Mouse (Mus musculus): ENCODE measurements at regions not wholly inside any gene's neighbourhood (a gene's known extent, or its start where the extent isn't known, plus 50 kb on each side); places are given as distances from the start of the nearest gene placed in this dataset.

GRCm38 (mm10) chr14:68973636-68974101 lies 320.4 kb downstream of the Synb start:
- DNase-seq: no peak

- DNase-seq: peak; percentile 55
These were observed 327.3 kb downstream of the Synb start for GRCm38 (mm10) chr14:68966758-68967157.

DNA sequence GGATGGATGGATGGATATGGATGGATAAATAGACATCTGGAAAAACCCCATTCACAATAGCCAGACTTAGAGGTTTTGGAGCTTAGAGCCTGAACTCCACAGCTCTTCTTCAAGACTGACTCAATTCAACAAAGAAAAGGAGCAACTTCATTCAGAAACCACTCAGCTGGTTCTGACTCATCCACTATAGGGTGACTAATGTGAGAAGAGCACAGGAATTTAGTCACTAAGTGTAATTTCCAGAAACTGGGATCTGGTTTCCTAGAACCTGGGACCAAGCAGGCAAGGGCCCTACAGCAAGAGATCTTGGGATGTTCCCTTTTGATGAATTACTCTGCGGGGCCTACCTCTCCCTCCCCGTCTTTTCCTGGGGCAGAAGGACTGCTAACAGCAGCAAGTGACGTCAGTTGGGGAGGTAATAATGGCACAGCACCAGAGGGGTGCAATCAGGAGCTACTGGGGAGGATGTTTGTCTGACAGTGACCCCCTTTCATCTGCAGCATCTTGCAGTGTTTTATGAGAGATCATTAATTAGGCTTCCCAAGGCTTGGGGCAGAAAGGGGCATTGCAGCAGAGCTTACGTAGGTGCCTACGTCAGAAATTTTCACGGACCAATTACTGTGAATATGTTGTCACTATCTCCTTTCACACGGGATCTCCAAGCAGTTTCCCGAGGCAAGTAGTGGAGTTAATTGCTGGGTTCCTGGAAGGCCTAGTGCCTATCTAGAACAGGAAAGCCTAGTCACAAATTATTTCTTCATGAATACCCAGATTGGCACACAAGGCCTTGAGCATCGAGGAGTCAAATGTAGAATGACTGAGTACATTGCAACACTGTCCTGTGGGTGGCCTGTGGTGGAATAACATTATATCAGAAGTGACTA lies 339.3 kb downstream of the Synb start:
- DNase-seq: no peak

- DNase-seq: no peak
These were observed 348.2 kb downstream of the Synb start for GRCm38 (mm10) chr14:68945906-68946305.

GRCm38 (mm10) chr14:68945434-68945833 lies 348.7 kb downstream of the Synb start:
- no peak for DNase-seq

GRCm38 (mm10) chr14:68941759-68942158 lies 352.3 kb downstream of the Synb start:
- DNase-seq: no peak

DNA sequence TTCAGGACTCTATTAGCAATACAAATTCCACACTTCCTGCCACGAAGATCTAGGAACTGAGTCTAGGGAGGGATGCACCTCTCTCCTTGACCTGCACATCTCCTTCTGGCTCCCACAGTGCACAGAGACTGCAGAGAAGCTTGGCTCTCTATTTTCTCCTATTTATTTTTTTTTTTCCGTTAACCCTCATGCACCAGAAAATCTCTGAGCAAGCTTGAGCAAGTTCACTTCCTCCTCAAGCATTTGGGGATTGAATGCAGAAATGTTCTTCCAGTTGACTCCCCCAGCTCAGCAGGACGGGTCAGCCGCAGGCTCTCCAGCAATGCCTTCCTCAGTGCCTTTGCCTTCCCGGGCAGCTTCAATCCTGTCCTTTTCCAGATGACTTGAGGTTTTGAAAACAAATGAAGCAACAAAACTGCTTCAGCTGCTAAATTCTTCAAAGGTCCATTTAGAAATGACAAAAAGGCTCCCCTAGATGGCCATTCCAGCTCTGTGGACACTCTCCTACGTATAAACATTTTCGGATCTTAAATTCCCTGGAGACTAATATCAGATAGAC lies 352.9 kb downstream of the Synb start:
- DNase-seq: no peak

DNA sequence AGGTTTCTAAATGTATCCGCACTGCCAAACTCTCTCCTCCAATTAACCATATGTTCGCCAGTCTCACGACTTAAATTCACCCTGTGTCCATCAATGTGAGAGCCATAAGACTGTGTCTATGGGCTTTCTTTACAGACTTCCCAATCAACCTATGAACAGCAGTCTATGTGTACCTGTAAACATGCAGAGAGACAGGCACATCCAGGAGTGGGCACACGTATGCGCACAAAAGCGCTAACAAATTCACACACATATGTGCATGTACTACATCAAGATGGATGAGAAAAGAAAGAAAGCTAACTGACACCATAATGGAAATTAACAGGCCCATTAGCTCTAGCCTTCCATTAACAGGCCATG lies 358.8 kb downstream of the Synb start:
- no peak for DNase-seq

DNA sequence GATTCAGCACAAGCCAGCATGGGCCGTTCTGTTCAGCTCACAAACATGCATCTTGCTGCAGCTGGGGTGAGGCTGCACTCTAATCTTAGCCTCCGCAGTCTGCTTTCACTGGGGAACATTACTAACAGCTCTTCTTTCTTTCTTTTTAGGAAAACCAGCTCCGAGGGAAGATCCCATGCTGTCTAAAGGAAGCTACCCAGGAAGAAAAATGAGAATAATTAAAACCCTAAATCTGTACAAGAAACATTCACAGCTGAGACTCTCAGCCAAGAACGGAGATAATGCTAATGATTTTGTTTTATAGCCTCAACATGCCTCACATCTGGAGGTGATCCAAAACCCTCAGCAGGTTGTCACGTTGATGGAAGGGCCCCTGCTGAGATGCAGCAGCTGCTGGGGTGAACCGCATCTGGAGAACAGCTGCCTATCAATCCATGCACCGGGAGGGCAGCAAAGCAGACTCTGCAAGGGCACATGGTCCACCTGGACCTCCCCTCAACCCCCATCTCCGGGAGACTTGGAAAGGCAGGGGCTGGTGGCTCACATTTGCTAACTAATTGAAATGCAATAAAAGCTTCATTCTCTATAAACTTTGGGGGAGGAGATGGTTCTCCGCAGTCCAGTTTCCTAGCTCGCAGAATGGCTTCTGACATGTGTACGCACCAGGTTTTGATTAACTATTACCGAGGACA lies 359.3 kb downstream of the Synb start:
- no peak for DNase-seq

DNA sequence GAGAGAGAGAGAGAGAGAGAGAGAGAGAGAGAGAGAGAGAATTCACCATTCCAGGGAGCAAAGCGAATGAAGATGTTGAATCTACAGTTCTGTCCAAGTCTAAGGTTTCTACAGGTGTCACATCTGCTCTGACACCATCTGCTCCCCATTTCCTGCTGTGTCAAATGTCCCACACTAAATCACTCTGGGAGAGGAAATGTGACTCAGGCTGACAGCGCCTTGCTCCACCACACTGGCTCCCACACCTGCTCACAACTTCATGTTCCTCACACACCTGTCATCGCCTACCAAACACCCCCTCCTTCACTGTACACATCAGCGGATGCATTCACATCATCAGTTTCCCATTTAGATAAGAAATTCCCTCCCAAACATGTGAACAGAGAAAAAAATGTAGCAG lies 366.3 kb downstream of the Synb start:
- no peak for DNase-seq

DNA sequence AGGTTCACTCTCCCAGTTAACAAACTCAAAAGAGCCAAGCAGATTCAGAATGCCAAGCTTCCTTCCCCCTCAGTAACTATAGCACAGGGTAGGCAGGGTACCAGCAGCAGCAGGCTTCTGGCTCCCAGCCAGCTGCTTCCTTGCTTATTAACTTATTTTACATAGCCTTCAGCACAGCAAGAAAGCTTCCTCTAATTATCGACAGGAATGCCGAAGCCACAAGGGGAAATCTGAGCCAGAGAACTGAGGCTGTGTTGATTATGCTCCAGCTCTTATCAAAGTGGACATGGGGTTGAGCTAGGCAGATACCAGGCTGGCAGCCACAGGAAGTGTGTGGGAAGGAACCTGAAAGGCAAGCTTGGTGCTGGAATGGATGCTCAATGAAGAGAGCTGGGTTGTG lies 371.0 kb downstream of the Synb start:
- peak; percentile 17 for DNase-seq

DNA sequence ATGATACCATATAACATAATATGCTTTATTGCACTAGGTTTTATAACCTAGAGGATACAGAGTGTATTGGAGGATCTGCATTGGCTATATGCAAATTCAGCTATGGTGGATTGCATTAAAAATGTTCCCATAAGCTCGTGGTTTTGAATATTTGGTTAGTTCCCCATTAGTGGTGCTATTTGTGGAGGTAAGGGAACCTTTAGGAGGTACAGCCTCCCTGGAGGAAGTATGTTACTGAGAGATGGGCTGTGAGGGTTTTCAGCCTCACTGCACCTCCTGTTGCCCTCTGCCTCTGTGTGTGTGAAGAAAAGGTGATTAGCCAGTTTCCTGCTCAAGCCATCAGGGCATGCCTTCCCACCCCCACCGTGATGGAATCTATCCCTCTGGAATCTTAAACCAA lies 372.1 kb downstream of the Synb start:
- DNase-seq: no peak

DNA sequence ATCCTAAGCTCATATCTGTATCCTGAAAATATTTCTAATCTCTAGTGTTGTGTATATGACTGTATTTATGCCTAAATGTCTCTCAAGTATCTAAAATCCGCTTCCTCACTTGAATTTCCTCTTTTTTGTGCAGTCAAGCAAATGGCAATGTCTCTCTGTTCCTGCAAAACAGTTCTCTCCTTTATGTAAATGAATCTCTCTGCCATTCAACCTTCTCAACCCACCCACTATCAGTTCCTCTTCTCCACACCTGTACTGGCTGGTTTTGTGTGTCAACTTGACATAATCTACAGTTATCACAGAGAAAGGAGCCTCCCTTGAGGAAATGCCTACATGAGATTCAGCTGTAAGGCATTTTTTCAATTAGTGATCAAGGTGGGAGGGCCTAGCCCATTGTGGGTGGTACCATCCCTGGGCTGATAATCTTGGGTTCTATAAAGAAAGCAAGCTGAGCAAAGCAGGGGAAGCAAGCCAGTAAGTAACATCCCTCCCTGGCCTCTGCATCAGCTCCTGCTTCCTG lies 375.5 kb downstream of the Synb start:
- no peak for DNase-seq

DNA sequence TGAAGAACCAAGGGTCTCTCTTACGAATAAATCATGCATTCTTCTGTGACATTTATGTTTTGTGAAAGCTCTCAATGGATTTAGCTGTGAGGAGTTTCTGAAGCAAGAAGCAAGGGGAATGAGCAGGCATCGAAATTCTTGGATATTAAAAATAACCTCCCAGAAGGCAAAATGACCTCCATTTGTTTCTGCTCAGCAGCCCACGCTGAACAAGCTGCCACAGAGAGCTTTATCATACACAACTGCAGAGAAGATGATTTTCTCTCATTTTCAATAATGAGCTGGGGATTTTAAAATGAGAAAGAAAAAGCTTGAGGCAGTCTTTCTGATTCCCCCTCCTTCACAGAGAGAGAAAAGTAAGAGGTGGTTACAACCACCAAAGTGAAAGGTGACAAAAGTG lies 394.2 kb downstream of the Synb start:
- no peak for DNase-seq

- DNase-seq: no peak
These were observed 416.9 kb downstream of the Synb start for GRCm38 (mm10) chr14:68877171-68877570.

GRCm38 (mm10) chr14:68861071-68861470 lies 433.0 kb downstream of the Synb start:
- DNase-seq: no peak

- DNase-seq: no peak
These were observed 436.2 kb downstream of the Synb start for GRCm38 (mm10) chr14:68857948-68858347.

GRCm38 (mm10) chr14:68848506-68848905 lies 445.6 kb downstream of the Synb start:
- DNase-seq: no peak

- no peak for DNase-seq
These were observed 446.5 kb downstream of the Synb start for GRCm38 (mm10) chr14:68847609-68848008.

- DNase-seq: no peak
These were observed 473.9 kb downstream of the Synb start for GRCm38 (mm10) chr14:68820241-68820640.

GRCm38 (mm10) chr14:68808976-68809375 lies 485.1 kb downstream of the Synb start:
- DNase-seq: no peak

DNA sequence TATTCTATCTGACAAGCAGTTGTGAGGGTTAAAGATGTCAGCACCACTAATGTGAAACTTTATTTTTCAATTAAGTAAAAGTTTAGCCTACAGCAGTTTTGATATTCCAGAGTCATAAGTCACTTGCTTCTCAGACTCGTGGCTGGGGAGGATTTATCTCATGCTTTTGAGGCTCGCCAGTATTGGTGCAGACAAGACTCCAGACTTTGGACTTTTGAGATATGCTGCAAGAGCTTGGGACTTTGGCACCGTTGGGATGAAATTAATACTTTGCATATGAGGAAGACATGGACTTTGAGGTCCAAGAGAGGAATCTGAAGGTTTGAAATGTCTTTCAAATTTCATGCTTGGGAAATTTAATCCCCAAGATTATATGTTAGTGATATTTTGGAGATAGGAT lies 486.2 kb downstream of the Synb start:
- no peak for DNase-seq

DNA sequence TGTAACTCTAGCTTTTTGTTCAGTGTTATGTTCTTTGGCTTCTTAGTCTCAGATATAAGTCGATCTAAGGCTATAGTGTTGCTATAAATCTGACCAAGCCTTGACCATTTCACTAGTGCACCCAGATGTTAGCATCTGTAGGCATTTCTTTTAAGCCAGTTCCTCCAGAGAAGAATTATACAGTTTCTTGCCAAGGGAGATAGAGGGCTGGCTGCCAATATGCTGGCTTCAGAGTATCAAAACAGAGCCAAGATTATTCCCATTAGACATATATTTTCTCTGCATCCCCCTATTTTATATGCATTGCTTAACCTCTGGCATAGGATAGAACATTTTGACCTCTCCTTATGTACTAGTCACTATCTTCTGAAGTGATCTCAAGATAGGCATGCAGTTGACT lies 487.5 kb downstream of the Synb start:
- DNase-seq: no peak

DNA sequence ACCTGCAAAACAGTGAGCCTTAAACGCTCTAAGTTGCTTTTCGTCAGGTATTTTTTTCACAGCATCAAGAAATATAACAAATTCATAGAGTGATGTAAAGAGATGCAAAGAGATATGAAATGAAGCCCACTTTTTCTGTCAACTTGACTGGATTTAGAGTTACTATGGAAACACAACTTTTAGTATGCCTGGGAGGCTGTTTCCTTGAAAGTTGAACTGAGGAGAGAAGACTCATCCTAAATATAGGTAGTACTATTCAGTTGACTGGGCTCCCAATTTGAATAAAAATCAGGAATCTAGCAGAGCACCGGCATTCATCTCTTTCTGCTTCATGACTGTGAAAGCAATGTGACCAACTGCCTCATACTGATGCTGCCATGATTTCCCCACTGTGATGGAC lies 509.7 kb downstream of the Synb start:
- no peak for DNase-seq

Data from kidney, adult 18-20 months (tissue).